Comparison of ENCODE assay signal across 23 mouse cellular contexts in the genomic region with DNA sequence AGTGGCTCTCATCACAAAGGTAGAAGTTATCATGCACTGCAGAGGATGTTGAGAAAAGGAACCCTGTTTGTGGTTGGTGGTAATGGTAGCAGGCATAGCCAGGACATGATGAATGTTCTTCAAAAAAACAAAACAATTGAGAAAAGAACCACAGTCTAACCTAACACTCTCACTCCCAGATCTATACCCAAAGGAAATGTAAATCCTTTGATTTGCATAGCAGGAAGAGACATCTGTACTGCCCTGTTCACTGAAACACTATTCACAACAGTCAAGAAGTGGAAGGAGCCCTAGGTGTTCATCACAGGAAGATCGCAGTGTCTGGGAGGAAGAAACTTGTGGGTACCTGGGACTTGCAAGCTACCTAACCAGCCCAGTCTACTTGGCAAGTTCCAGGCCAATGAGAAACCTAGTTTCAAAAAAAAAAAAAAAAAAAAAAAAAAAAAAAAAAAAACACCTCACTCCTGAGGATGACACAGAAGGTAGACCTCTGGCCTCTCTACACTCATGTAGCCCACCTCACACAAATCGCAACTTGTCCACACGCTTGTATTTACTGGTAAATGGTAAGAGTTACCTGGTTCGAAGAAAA.
A peak's percentile ranks its signal among the peaks of the same experiment; 100 is the strongest.
DNase-seq lines count a peak whose midpoint lies in the region; ATAC-seq and TF ChIP-seq lines count a peak whose summit lies in the region.
"Had no signal": no experiment of that assay in that cellular context is flagged by ENCODE, and none has a peak within 500 bp of the region (broad histone marks: within the 10 kb centered on the region; RNA-seq: fewer than 3 reads in every experiment).

No protein-coding gene starts in this region.

- no peak overlapping the region for H3K9ac ChIP-seq in CH12.LX (ENCODE audit: insufficient read depth, low read depth)

- no peak for TF ChIP-seq RAD21 in CH12.LX (IDR thresholded peaks at IDR 0.05; ENCODE audit: low read depth, low read length)

- no peak overlapping the region for H3K27ac ChIP-seq in CH12.LX (ENCODE audit: insufficient read depth, low read depth)

- H3K4me1 ChIP-seq in CH12.LX (ENCODE audit: control insufficient read depth in 1 of 2, insufficient read depth in 2 of 2), result peaks cover 17 to 90% of the 10 kb centered on the region in 2 experiments

- dilution Hi-C loops in CH12.LX (cut with MboI; ENCODE audit: extremely low pct_ligation_motif_present, extremely low pct_unique_long_range_greater_than_20kb, low sequenced_read_pairs), result no loop called here

- TF ChIP-seq POLR2A in CH12.LX (IDR thresholded peaks at IDR 0.05; ENCODE audit: low read depth, low read length), result no peak

- no peaks in the 10 kb centered on the region for H3K79me2 ChIP-seq in CH12.LX (replicated peaks; ENCODE audit: control insufficient read depth, extremely low read depth, insufficient read depth, poor library complexity, severe bottlenecking)

- no peak for ATAC-seq in erythroid progenitor cell, adult 5-6 weeks (replicated peaks; ENCODE audit: low FRiP score, poor library complexity, severe bottlenecking)
- ATAC-seq: activated CD4-positive, CD25-positive, alpha-beta regulatory T cell, adult 4 months; CD4-positive, CD25-positive, alpha-beta regulatory T cell, adult 4 months; Patski had no signal

- in situ Hi-C loops in CH12.LX (cut with MboI; ENCODE audit: low pct_ligation_motif_present, low pct_unique_long_range_greater_than_20kb, low sequenced_read_pairs), result no loop called here

- peak; percentile 79 for TF ChIP-seq EP300 in CH12.LX (IDR thresholded peaks at IDR 0.05; ENCODE audit: low read length)

- H3K27me3 ChIP-seq in CH12.LX (replicated peaks), result no peaks in the 10 kb centered on the region
- no peaks in the 10 kb centered on the region for H3K27me3 ChIP-seq in splenic B cell, adult 2 months (ENCODE audit: control insufficient read depth, insufficient read depth, low read length, poor library complexity, severe bottlenecking)

- peaks cover 0 to 12% of the 10 kb centered on the region in 2 experiments for H3K36me3 ChIP-seq in CH12.LX (replicated peaks in 1 of 2; ENCODE audit: control insufficient read depth in 1 of 2, insufficient read depth in 1 of 2, low read length in 1 of 2)
- H3K36me3 ChIP-seq in splenic B cell, adult 2 months (ENCODE audit: control insufficient read depth, insufficient read depth, low read length, poor library complexity, severe bottlenecking), result no peaks in the 10 kb centered on the region
- H3K36me3 ChIP-seq: G1E had no signal

- no peaks in the 10 kb centered on the region for H3K9me3 ChIP-seq in CH12.LX (replicated peaks; ENCODE audit: low read length)

- peak; percentile 6 for DNase-seq in heart, adult 11 months
- no peak for DNase-seq in heart, adult 8-10 months (ENCODE audit: low spot score)
- DNase-seq in CH12.LX (ENCODE audit: extremely low read depth), result peak; percentile 70
- peak; percentile 13 for DNase-seq in ES-CJ7 (ENCODE audit: low read depth, low spot score)
- DNase-seq in splenic B cell, adult 2 months (ENCODE audit: low read depth, low spot score), result peak; percentile 13
- no peak for DNase-seq in frontal cortex, postnatal 25 days (ENCODE audit: low spot score in 2 of 2)
- DNase-seq in frontal cortex, postnatal 14 days (ENCODE audit: low spot score in 2 of 2), result no peak
- DNase-seq: adrenal gland, adult 2 months; adrenal gland, adult 8-10 months; adrenal gland, postnatal 10 days; adrenal gland, postnatal 14 days; adrenal gland, postnatal 25 days; adrenal gland, postnatal 36 days; B cell, adult 2 months; cerebellum, adult 11 months; cerebellum, adult 11-12 months; cerebellum, adult 18-20 months; cerebellum, adult 2 months had no signal

- H3K4me3 ChIP-seq in CH12.LX (replicated peaks in 1 of 3; ENCODE audit: low read depth in 2 of 3, low read length in 2 of 3, poor library complexity in 1 of 3), result no peak overlapping the region

- peak overlapping the region; percentile 16; the same call in 1 of the 2 replicates for H3K4me2 ChIP-seq in CH12.LX (ENCODE audit: insufficient read depth, low read depth, poor library complexity, severe bottlenecking)

- TF ChIP-seq CTCF in CH12.LX (conservative IDR thresholded peaks at IDR 0.05 in 1 of 2, IDR thresholded peaks at IDR 0.05 in 1 of 2; ENCODE audit: low read depth in 2 of 2, low read length in 2 of 2), result no peak

TF ChIP-seq in CH12.LX, 34 proteins besides CTCF, POLR2A, EP300 and RAD21:
- TF ChIP-seq ETS1 (conservative IDR thresholded peaks at IDR 0.05; ENCODE audit: low read depth, low read length) (peak; percentile 21; the same call in 1 of the 2 replicates), ELF1 (IDR thresholded peaks at IDR 0.05; ENCODE audit: low read depth, low read length) (peak; percentile 67), TBP (conservative IDR thresholded peaks at IDR 0.05; ENCODE audit: low read depth, low read length) (0 out of 2 replicates have a peak, but pooled peaks have one; percentile 40), MYC (IDR thresholded peaks at IDR 0.05; ENCODE audit: low read depth, low read length) (no peak), CHD2 (IDR thresholded peaks at IDR 0.05; ENCODE audit: low read length) (no peak), ZNF384 (IDR thresholded peaks at IDR 0.05; ENCODE audit: low read depth, low read length) (peak; percentile 92), BHLHE40 (IDR thresholded peaks at IDR 0.05; ENCODE audit: low read depth, low read length) (no peak), NELFE (IDR thresholded peaks at IDR 0.05; ENCODE audit: low read depth, low read length) (no peak), MAFK (IDR thresholded peaks at IDR 0.05; ENCODE audit: insufficient replicate concordance, low read length) (no peak), PAX5 (IDR thresholded peaks at IDR 0.05; ENCODE audit: low read length) (no peak), IRF4 (IDR thresholded peaks at IDR 0.05; ENCODE audit: low read depth, low read length) (peak; percentile 45; the same call in 1 of the 2 replicates)

Comparison
In these comparisons a context has a peak if more than half of its experiments do, and no peak if none do; other contexts are left out.
1. DNase-seq: peak in heart, adult 11 months (single experiment), CH12.LX (single experiment), ES-CJ7 (single experiment) and splenic B cell, adult 2 months (single experiment); none in heart, adult 8-10 months (single experiment), frontal cortex, postnatal 25 days (0 of 2) and frontal cortex, postnatal 14 days (0 of 2).